Mouse (Mus musculus): ENCODE results near the gene Ano4. TPM values are rescaled to one million over a fixed set of nuclear protein-coding genes. Genes with fewer than 3 reads are reported as not detected.

Gene Ano4
- total and polyA plus RNA-seq, 3 experiments = not detected

DNA sequence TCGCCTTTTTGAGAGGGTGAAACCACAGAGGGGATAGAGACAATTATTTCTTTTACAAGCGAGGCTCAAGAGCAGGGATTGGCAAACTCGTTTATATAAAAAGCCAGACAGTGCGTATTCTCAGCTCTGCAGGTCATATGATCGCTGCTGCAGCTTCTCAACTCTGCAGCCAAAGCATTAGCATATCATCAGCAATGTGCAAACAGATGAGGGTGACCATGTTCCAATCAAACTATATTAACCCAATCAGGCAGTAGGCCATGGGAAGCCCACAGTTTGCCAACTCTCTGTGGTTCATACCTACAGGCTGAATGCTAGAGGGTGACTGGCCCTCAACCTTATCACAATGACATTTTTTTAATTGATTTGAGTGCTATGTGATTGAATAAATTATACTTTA, 64.2 kb downstream of the Ano4 start:
- H3K9ac ChIP-seq (ENCODE audit: insufficient read depth, low read depth) = no peak overlapping the region
- H3K27me3 ChIP-seq (replicated peaks) = no peaks in the 10 kb centered on the region
- H3K27ac ChIP-seq (ENCODE audit: insufficient read depth, low read depth) = no peak overlapping the region
- no peaks in the 10 kb centered on the region for H3K9me3 ChIP-seq (replicated peaks; ENCODE audit: low read length)
- H3K36me3 ChIP-seq (replicated peaks in 1 of 2; ENCODE audit: control insufficient read depth in 1 of 2, insufficient read depth in 1 of 2, low read length in 1 of 2) = no peaks in the 10 kb centered on the region
- in situ Hi-C loops (cut with MboI; ENCODE audit: low pct_ligation_motif_present, low pct_unique_long_range_greater_than_20kb, low sequenced_read_pairs) (no loop called here), dilution Hi-C loops (cut with MboI; ENCODE audit: extremely low pct_ligation_motif_present, extremely low pct_unique_long_range_greater_than_20kb, low sequenced_read_pairs) (no loop called here)
- no peaks in the 10 kb centered on the region for H3K79me2 ChIP-seq (replicated peaks; ENCODE audit: control insufficient read depth, extremely low read depth, insufficient read depth, poor library complexity, severe bottlenecking)
- no peak overlapping the region for H3K4me3 ChIP-seq (replicated peaks in 1 of 3; ENCODE audit: low read depth in 2 of 3, low read length in 2 of 3, poor library complexity in 1 of 3)
- H3K4me2 ChIP-seq (ENCODE audit: insufficient read depth, low read depth, poor library complexity, severe bottlenecking) = no peak overlapping the region
- DNase-seq (ENCODE audit: extremely low read depth) = no peak
- no peak for TF ChIP-seq NELFE (IDR thresholded peaks at IDR 0.05; ENCODE audit: low read depth, low read length)
- TF ChIP-seq ZKSCAN1 (IDR thresholded peaks at IDR 0.05; ENCODE audit: borderline replicate concordance, low read depth, low read length) = no peak
- TF ChIP-seq USF1 (IDR thresholded peaks at IDR 0.05; ENCODE audit: low read depth, low read length) = no peak
- TF ChIP-seq CHD1 (IDR thresholded peaks at IDR 0.05; ENCODE audit: low read depth, low read length) = no peak
- TF ChIP-seq KAT2A (IDR thresholded peaks at IDR 0.05; ENCODE audit: insufficient replicate concordance, low read length) = no peak
- no peak for TF ChIP-seq POLR2A (IDR thresholded peaks at IDR 0.05; ENCODE audit: low read depth, low read length)
- TF ChIP-seq RCOR1 (conservative IDR thresholded peaks at IDR 0.05; ENCODE audit: low read depth, low read length) = no peak
- no peak for TF ChIP-seq EP300 (IDR thresholded peaks at IDR 0.05; ENCODE audit: low read length)
- no peak for TF ChIP-seq NRF1 (IDR thresholded peaks at IDR 0.05; ENCODE audit: low read depth, low read length)
- no peak for TF ChIP-seq CTCF (conservative IDR thresholded peaks at IDR 0.05 in 1 of 2, IDR thresholded peaks at IDR 0.05 in 1 of 2; ENCODE audit: low read depth in 2 of 2, low read length in 2 of 2)
- TF ChIP-seq POLR2AphosphoS2 (IDR thresholded peaks at IDR 0.05; ENCODE audit: low read depth, low read length) = no peak
- no peak for TF ChIP-seq GABPA (IDR thresholded peaks at IDR 0.05; ENCODE audit: insufficient replicate concordance, low read depth, low read length)
- no peak for TF ChIP-seq MAZ (IDR thresholded peaks at IDR 0.05; ENCODE audit: low read depth, low read length)
- TF ChIP-seq SIN3A (IDR thresholded peaks at IDR 0.05; ENCODE audit: low read length) = no peak
- no peak for TF ChIP-seq ZNF384 (IDR thresholded peaks at IDR 0.05; ENCODE audit: low read depth, low read length)
- TF ChIP-seq JUND (conservative IDR thresholded peaks at IDR 0.05; ENCODE audit: low read depth, low read length) = no peak
- no peak for TF ChIP-seq ZMIZ1 (IDR thresholded peaks at IDR 0.05; ENCODE audit: low read depth, low read length)
- no peak for TF ChIP-seq TCF12 (IDR thresholded peaks at IDR 0.05; ENCODE audit: low read depth, low read length)
- TF ChIP-seq HCFC1 (IDR thresholded peaks at IDR 0.05; ENCODE audit: low read depth, low read length) = no peak
- TF ChIP-seq MAX (IDR thresholded peaks at IDR 0.05; ENCODE audit: low read length) = no peak
- H3K4me1 ChIP-seq (ENCODE audit: control insufficient read depth in 1 of 2, insufficient read depth in 2 of 2) = peaks cover 0 to 1% of the 10 kb centered on the region in 2 experiments; a peak in 1 of 4 replicates

DNA sequence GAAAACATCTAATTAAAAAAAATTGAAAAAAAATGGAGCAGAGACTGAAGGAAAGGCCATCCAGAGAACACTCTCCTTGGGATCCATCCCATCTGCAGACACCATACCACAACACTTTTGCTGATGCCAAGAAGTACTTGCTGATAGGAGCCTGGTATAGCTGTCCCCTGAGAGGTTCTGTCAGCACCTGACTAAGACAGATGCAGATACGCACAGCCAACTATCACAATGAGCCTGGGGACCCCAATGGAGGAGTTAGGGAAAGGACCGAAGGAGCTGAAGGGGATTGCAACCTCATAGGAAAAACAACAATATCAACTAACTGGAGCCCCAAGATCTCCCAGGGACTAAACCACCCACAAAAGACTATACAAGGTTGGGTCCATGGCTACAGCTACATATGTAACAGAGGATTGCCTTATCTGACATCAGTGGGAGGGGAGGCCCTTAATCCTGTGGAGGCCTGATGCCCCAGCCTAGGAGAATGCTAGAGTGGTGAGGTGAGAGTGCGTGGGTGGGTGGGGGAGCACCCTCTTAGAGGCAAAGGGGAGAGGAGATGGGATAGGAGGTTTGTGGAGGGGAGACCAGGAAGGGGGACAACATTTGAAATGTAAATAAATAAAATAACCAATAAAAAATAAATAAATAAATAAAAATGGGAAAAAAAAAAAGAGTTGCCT, 71.4 kb downstream of the Ano4 start:
- H3K9me3 ChIP-seq (replicated peaks; ENCODE audit: low read length) = no peaks in the 10 kb centered on the region
- no peaks in the 10 kb centered on the region for H3K79me2 ChIP-seq (replicated peaks; ENCODE audit: control insufficient read depth, extremely low read depth, insufficient read depth, poor library complexity, severe bottlenecking)
- no peak overlapping the region for H3K4me3 ChIP-seq (replicated peaks in 1 of 3; ENCODE audit: low read depth in 2 of 3, low read length in 2 of 3, poor library complexity in 1 of 3)
- H3K27me3 ChIP-seq (replicated peaks) = no peaks in the 10 kb centered on the region
- H3K4me2 ChIP-seq (ENCODE audit: insufficient read depth, low read depth, poor library complexity, severe bottlenecking) = no peak overlapping the region
- no peak overlapping the region for H3K9ac ChIP-seq (ENCODE audit: insufficient read depth, low read depth)
- in situ Hi-C loops (cut with MboI; ENCODE audit: low pct_ligation_motif_present, low pct_unique_long_range_greater_than_20kb, low sequenced_read_pairs) (loop anchor here (10.0 kb wide), 1 partner anchor 58 kb away; no protein-coding TSS in a partner anchor), dilution Hi-C loops (cut with MboI; ENCODE audit: extremely low pct_ligation_motif_present, extremely low pct_unique_long_range_greater_than_20kb, low sequenced_read_pairs) (no loop called here)
- H3K4me1 ChIP-seq (ENCODE audit: control insufficient read depth in 1 of 2, insufficient read depth in 2 of 2) = peaks cover 5 to 35% of the 10 kb centered on the region in 2 experiments; a peak in 1 of 4 replicates
- no peak for DNase-seq (ENCODE audit: extremely low read depth)
- H3K36me3 ChIP-seq (replicated peaks in 1 of 2; ENCODE audit: control insufficient read depth in 1 of 2, insufficient read depth in 1 of 2, low read length in 1 of 2) = no peaks in the 10 kb centered on the region
- TF ChIP-seq TCF12 (IDR thresholded peaks at IDR 0.05; ENCODE audit: low read depth, low read length) (no peak), POLR2A (IDR thresholded peaks at IDR 0.05; ENCODE audit: low read depth, low read length) (no peak), MEF2A (IDR thresholded peaks at IDR 0.05; ENCODE audit: borderline replicate concordance, low read depth, low read length) (no peak), JUND (conservative IDR thresholded peaks at IDR 0.05; ENCODE audit: low read depth, low read length) (no peak)
- H3K27ac ChIP-seq (ENCODE audit: insufficient read depth, low read depth) = no peak overlapping the region

All from CH12.LX (cell line).